Mouse (Mus musculus) T-helper 2 cell (primary cell): ENCODE results near the gene Cdc42bpa.

Experiments used
- in situ Hi-C: fragments of 300-600 bp; cut with MboI, MseI; formaldehyde crosslinking; loops from one replicate; pipeline ENCODE4 v1.15.1; 2025; ENCODE audit warnings: high pct_unique_total_duplicates

The Cdc42bpa gene

DNA sequence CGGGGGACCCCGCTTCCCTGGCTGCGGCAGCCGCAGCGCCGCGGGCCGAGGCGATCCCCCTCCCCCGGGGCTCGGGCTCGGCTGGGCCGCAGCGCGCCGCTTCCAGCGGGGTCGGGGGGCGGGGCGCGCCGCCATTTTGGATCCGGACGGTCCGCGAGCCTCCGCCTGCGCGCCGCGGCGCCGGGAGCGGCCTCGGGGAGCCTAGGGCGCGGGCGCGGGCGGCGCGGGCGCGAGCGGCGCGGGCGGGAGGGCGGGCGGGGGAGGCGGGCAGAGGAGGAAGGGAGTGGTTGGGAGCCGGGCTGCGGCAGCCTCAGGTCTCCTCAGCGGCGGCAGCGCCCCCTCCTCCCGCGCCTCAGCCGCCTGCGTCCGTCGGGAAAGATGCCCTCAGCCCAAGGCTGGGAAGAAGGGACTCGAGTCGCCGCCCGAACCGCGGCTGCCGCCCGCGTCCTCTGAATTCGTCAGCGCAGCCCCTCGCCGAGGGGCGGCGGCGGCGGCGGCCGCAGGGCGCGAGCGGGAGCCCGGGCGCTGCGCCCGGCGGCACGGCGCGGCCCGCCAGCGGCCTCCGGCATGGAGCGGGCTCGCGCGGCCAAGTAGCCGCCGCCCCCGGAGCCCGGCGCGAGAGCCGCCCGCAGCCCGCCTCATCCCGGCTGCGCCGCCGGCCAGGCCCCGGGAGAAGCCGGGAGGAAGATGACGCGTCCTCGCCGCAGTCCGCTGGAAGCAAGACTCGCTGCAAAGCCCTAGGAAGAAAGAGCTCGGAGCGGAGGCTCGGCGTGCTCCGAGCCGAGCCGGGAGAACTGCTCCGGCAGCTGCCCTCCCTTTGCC lies at the start of gene Cdc42bpa:
Cdc42bpa (plus strand) TSS at position 752 of the 822 bp plus-strand sequence.
- in situ Hi-C loops: no loop called here

DNA sequence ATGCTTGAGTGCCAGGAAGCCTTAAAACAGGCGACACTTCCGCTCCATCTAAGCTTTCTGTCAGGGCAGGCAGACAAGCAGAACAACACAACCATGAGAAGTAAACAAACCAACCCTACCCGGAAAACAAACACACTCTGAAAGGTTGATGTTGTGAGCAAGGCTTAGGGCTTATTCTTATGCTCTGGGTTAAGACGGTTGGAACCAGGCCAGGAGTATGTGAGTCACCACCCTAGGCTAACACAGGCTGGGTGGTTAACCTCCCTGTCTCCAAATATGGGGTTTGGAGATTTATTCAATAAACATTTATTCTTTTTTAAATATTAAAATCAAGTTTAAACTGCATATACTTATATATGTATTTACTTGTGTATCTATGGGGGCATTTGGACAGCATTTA lies 46.8 kb upstream of the Cdc42bpa start:
- in situ Hi-C loops: loop anchor here (10.0 kb wide), 1 partner anchor 1881 kb away; no protein-coding TSS in a partner anchor

DNA sequence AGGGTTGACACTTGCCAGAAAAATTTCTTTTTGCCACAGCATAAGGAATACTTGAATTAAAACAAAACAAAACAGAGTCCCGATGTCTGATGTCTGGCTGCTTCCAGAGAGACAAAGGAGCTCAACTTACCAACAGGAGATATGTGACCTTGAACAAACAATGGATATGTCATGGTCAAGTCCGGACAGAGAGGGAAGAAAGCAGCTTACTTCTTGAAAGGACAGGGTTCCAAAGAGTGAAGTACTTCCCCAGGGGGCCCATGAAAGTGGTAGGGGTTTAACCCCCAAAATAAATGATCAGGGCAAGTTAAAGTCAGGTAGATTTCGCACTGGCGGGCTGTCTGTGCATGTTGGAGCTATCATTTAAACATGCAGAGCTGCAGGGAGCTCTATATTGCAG lies 43.2 kb upstream of the Cdc42bpa start:
- in situ Hi-C loops: loop anchor here (10.0 kb wide), 1 partner anchor 1878 kb away; no protein-coding TSS in a partner anchor

DNA sequence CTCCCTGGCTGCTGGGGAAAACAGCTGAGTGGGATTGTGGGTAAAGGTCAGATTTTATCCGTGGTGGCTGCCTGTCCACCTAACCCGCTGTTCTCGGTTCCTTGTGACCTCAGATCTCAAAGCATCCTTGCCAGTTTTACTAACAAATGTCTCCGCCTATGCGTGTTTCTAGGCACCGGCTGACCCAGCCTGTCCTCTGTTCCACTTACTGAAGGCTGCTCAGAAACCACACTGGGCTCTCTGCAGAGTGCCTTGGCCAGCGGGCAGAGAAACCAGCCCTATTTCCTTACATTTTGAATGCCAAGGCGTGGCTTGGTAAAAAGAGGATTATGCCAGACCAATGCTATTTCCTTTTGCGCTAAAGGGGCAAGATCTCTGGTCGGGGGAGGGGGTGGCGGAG lies 42.8 kb upstream of the Cdc42bpa start:
- in situ Hi-C loops: loop anchor here (10.0 kb wide), 1 partner anchor 1877 kb away; no protein-coding TSS in a partner anchor

GRCm38 (mm10) chr1:179919656-179920436 lies 40.4 kb upstream of the Cdc42bpa start:
- in situ Hi-C loops: loop anchor here (10.0 kb wide), 1 partner anchor 1875 kb away; no protein-coding TSS in a partner anchor

DNA sequence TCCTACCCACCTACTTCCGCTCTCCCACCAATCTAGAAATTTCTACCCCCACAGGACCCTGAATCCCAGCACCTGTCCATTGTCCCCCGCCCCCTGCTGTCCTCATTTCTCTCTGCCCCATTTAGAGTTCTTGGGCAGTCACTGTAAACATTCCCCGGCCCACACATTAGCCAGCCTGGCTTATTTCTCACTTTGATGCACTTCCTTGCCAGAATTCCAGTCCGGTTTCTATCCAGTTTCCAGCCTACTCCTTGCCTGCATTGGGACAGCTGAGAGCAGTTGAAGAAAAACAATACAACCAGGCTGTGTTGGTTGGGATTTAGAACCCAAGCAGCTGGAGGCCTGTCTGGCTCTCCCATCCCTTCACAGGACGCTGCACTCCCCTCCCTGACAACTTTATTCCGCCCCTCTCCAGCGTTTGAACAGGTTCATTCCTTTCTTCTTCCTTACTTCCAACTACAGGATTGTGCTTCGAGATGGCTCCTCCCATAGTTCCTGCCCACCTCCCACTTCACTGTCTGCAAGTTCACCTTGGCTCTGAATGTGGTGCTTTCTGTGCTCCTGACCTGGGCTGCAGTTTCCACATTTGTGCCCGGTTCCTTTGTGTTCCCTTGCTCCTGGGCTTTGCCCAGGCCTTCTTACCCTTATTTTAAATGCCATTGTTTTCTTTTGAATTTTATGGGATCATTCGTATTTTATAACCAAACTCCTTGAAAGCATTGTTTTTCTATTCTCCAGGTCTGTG lies 36.4 kb upstream of the Cdc42bpa start:
- in situ Hi-C loops: no loop called here

DNA sequence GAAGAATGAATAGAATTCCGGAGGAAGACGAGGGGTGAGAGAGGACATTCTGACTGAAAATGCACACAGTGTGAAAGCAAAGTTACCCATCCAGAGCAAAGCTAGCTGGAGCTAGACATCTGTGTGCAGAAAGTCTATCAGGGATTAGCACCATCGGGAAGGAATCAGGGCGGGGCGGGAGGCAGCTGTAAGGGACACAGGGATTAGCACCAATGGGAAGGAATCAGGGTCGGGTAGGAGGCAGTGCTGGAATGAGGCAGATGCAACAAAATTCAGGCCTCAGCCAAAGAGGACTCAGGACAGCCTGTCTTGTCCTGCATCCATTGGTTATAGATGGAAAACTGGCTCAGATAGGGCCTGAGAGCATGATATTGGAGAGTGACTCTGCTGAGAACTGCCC lies 34.0 kb upstream of the Cdc42bpa start:
- in situ Hi-C loops: no loop called here

DNA sequence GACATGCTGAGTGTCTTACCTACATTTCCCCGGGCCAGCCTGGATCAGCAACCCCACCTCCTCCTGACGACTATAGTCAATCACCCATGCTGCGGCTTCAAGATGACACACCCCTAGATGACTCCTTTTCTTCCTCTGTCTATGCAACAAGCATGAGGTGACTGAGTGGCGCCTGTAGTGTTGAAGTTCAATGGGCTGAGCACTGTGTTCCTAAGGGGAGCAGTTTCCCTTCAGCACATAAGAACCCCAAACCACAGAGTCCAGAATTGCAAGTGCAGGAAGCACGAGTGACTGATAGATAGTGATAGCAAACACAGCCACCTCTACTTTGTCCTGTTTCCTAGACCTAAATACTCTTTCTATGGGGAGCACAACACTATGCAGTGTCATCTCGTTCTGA lies 33.2 kb upstream of the Cdc42bpa start:
- in situ Hi-C loops: no loop called here

DNA sequence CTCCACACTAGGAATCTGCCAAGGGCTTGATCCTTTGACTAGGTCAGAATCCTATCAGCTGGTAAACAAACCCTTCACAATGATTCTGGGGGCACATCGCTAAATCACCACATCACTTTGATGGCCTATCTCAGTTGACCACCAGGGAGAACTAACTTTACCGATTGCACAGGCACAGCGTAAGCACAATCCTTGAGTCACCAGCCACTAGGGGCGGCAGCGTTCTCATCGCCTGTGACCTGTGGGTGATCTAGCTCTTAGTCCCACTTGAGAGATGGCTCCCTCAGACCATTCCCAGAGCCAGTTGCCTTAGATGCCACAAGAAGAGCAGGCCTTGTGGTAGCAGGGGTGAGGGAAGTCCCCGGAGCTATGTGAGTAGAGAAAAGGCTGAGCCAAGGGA lies 31.4 kb upstream of the Cdc42bpa start:
- in situ Hi-C loops: no loop called here

- in situ Hi-C loops: no loop called here
These were observed 29.0 kb upstream of the Cdc42bpa start for GRCm38 (mm10) chr1:179931247-179931646.

- in situ Hi-C loops: no loop called here
These were observed 26.2 kb upstream of the Cdc42bpa start for GRCm38 (mm10) chr1:179934064-179934463.

GRCm38 (mm10) chr1:179940071-179940786 lies 20.0 kb upstream of the Cdc42bpa start:
- in situ Hi-C loops: loop anchor here (10.0 kb wide), 1 partner anchor 1135 kb away; no protein-coding TSS in a partner anchor

GRCm38 (mm10) chr1:179940787-179941352 lies 19.4 kb upstream of the Cdc42bpa start:
- in situ Hi-C loops: loop anchor here (10.0 kb wide), 1 partner anchor 1134 kb away; no protein-coding TSS in a partner anchor

DNA sequence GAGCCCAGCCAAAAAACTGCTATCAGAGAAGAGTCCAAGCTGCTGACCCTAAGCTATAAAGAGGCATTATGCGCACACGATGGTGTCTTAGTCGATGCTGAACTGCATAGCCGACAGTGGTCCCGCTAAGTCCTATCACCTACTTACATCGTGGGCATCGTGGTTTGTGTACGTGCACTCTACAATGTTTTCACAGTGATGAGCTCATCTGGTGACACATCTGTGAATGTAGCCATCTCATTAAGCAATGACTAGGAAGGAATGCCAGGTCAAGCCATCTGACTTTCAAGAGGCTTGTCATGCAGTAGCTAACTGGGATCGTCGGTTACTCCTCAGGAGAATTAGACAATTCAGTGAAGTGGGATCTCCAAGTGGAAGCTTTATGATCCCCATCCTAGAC lies 15.3 kb upstream of the Cdc42bpa start:
- in situ Hi-C loops: loop anchor here (10.0 kb wide), 1 partner anchor 1130 kb away; no protein-coding TSS in a partner anchor

- in situ Hi-C loops: loop anchor here (10.0 kb wide), 1 partner anchor 1128 kb away; no protein-coding TSS in a partner anchor
These were observed 13.7 kb upstream of the Cdc42bpa start for GRCm38 (mm10) chr1:179946616-179947015.

GRCm38 (mm10) chr1:179947653-179948052 lies 12.6 kb upstream of the Cdc42bpa start:
- in situ Hi-C loops: loop anchor here (10.0 kb wide), 1 partner anchor 1127 kb away; no protein-coding TSS in a partner anchor

DNA sequence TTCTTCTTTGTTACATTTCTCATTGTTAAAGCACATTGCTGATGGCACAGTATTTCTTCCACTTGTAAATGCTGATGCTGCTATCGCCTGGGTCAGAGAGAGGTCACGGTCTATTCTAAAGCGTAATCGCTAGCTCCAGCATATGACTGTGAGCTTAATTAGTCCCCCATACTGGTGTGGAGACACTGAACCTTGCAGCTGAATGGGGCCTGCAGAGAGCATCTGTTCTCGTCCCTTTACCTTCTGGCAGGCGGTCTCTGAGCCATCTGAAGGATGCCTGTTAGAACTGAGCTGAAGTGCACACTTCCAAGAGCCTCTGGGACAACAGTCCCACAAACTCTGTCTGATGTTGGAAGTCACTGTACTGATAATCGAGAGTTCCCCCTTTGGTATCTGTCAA lies 8.7 kb upstream of the Cdc42bpa start:
- in situ Hi-C loops: no loop called here

DNA sequence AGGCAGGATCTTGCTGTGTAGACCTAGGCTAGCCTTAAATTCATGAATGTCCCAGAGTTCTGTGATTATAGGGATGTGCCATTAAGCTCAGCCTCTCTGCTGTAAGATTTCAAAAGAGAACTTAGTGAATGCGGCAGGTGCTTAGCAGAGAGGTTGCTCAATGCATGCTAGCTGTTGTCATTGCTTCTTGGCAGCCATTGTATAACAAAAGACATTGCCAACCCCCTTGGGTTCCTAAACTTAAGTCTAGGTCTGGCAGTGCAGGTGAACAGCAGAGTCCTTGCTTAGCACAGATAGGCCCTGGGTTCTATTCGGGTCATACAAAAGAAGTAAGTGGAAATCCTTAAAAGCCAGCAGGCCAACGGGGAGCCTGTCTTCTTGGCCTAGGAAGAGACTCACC lies 7.0 kb upstream of the Cdc42bpa start:
- in situ Hi-C loops: no loop called here

GRCm38 (mm10) chr1:179957431-179957830 lies 2.8 kb upstream of the Cdc42bpa start:
- in situ Hi-C loops: no loop called here
